Mouse (Mus musculus): ENCODE results near the gene Negr1.

DNA sequence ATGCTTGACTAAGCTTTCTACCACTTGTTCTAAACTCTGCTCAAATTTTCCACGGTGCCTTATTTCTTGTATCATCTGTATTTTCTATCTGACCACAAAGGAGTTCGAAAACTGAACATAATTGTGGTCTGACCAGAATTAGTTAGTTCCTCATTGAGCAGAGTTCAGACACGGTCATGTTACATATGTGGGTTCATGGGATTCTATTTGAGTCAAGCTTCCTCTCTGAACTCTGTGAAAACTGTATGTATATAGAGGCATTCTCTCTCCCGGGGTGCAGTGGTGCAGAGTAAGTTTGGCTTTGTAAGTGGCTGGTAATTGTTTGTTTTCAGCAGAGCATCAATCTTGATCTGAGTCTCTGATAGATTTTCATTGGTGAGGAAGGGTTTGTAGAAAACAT lies 735.6 kb downstream of the Negr1 start:
- TF ChIP-seq POLR2A (IDR thresholded peaks at IDR 0.05; ENCODE audit: insufficient read depth, low read depth, low read length): no peak
- TF ChIP-seq CTCF (IDR thresholded peaks at IDR 0.05): no peak

Measured in heart, adult 2 months (tissue).